Mouse (Mus musculus) bone marrow, adult 2 months (tissue): ENCODE results near the gene Coro6.

Experiments used
- CTCF ChIP-seq: fragments of 200-500 bp; IDR thresholded peaks from 2 replicates; pipeline ENCODE4 v1.5.1; 2011; ENCODE audit warnings: low read length, control low read depth; ENCODE audit not compliant: control insufficient read depth, insufficient read depth
- POLR2A ChIP-seq: fragments of 200-500 bp; IDR thresholded peaks from 2 replicates; pipeline ENCODE4 v1.6.1; 2011; ENCODE audit warnings: low read depth, mild to moderate bottlenecking, control low read depth, low read length, borderline replicate concordance; ENCODE audit not compliant: control insufficient read depth

GRCm38 (mm10) chr11:77461856-77462255, 355 bp upstream of the Coro6 start:
- no peak for TF ChIP-seq POLR2A
- no peak for TF ChIP-seq CTCF
